Mouse (Mus musculus): ENCODE results near the gene Cda. TPM values are rescaled to one million over a fixed set of nuclear protein-coding genes. Genes with fewer than 3 reads are reported as not detected.
A peak's percentile ranks its signal among the peaks of the same experiment; 100 is the strongest.
"Not testable (repeated sequence)": the region's sequence is repeated elsewhere in the genome, so short reads cannot be mapped to it uniquely, and the experiment has no call there.

The Cda gene
- polyA plus RNA-seq, 1 experiment from 2014 or later, result 21.3 TPM

- H3K4me2 ChIP-seq, result no peak overlapping the region
- no peak overlapping the region for H3K4me3 ChIP-seq (replicated peaks)
- H3K4me1 ChIP-seq, result peaks cover 9% of the 10 kb centered on the region
- no peak overlapping the region for H3K9ac ChIP-seq
- no peak for ATAC-seq (replicated peaks; ENCODE audit: low FRiP score)
- no peak overlapping the region for H3K27ac ChIP-seq
- 26% methylated on average over 15 of the region's 15 CpGs for WGBS
- H3K27me3 ChIP-seq, result peaks cover 21% of the 10 kb centered on the region
- no peaks in the 10 kb centered on the region for H3K36me3 ChIP-seq
- H3K9me3 ChIP-seq (replicated peaks), result no peaks in the 10 kb centered on the region
These were observed 37.5 kb downstream of the Cda start for GRCm38 (mm10) chr4:138330264-138330671.

DNA sequence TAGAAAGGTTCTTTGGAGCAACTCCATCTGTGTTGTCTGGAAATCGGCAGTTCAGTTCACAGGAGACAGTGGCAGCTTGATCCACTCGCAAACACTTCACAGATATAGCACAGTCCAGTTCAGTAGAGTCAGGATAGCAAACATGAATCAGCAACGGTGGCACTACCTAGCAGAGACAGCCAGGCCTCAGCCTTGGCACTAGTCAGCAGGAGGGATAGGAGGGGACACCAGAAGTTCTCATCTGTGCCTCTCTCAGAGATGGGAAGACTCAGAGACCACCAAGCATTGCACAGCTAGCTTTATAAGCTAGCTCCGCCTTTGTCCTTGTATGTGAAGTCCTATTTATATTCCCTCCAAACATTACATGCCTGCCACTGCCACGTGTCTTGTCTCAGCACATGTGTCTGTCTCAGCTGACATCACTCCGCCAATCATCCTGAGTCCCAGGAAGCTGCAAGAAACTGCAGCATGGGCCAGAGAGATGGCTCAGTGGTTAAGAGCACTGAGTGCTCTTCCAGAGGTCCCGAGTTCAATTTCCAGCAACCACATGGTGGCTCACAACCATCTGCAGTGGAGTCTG lies 39.8 kb downstream of the Cda start:
- Histone ChIP-seq H3K9ac (0 out of 2 replicates have a peak overlapping the region, but pooled peaks have one; percentile 4), H3K4me1 (peaks cover 11% of the 10 kb centered on the region), H3K27ac (peak overlapping the region; percentile 45; the same call in 1 of the 2 replicates), H3K4me3 (replicated peaks) (peak overlapping the region; percentile 37), H3K4me2 (peak overlapping the region; percentile 51), H3K9me3 (replicated peaks) (no peaks in the 10 kb centered on the region), H3K27me3 (peaks cover 21% of the 10 kb centered on the region), H3K36me3 (no peaks in the 10 kb centered on the region)
- ATAC-seq (replicated peaks; ENCODE audit: low FRiP score), result no peak
- WGBS, result 74% methylated on average over 7 of the region's 7 CpGs

DNA sequence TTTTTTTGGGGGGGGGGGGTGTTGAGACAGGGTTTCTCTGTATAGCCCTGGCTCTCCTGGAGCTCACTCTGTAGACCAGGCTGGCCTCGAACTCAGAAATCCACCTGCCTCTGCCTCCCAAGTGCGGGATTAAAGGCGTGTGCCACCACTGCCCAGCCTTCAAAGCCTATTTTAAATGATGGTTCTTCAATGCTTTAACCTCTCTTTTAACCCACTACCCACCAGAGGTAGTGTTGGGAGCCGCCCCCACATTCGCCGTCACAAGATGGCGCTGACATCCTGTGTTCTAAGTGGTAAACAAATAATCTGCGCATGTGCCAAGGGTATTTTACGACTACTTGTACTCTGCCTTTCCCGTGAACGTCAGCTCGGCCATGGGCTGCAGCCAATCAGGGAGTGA lies 40.6 kb downstream of the Cda start:
- H3K27ac ChIP-seq, result peak overlapping the region; percentile 97
- H3K36me3 ChIP-seq; H3K4me3 ChIP-seq (replicated peaks); ATAC-seq (replicated peaks; ENCODE audit: low FRiP score); H3K9ac ChIP-seq; H3K9me3 ChIP-seq (replicated peaks): not testable (repeated sequence)
- 69% methylated on average over 8 of the region's 12 CpGs for WGBS
- H3K4me1 ChIP-seq, result peaks cover 11% of the 10 kb centered on the region
- peak overlapping the region; percentile 25; the same call in 1 of the 2 replicates for H3K4me2 ChIP-seq
- peaks cover 21% of the 10 kb centered on the region for H3K27me3 ChIP-seq

DNA sequence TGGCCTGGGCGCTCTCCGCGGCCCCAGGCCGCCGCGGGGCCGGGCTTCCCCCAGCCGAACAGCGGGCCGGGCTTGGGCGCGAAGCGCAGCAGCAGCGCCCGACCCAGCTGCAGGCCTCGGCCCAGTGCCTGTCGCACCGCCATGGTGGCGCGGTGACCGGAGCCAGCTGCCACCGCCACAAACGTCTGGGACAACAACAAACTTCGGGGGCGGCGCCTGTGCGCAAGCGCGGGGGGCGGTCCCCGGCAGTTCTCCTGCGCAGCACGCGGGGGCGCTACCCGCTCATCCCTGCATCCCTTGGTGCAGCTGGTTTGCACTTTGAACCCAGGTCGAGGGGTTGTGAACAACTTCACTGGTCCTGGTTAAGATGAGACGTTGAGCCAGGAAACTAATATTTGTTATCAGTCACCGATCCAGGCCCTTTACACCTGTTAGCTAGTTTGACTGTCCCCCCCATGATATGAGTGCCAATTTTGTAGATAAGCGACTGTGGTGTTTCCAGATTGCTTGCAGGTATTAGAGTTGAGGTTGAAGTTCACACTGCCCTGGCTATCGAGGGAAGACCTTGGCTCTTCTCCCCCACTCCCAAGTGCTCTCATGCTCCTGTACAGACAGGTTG lies 41.6 kb downstream of the Cda start, which contains the start of gene Pink1:
Pink1 (minus strand) TSS at position 231 of the 619 bp plus-strand sequence.
- H3K4me3 ChIP-seq (replicated peaks), result peak within 1 kb of the TSS; percentile 90
- no peaks in the 10 kb centered on the region for H3K36me3 ChIP-seq
- no peaks in the 10 kb centered on the region for H3K9me3 ChIP-seq (replicated peaks)
- peaks cover 15% of the 10 kb centered on the region for H3K27me3 ChIP-seq
- H3K4me1 ChIP-seq, result peaks cover 11% of the 10 kb centered on the region
- peak within 1 kb of the TSS; percentile 78 for H3K4me2 ChIP-seq
- peak; percentile 80 for ATAC-seq (replicated peaks; ENCODE audit: low FRiP score)
- 3% methylated on average over 40 of the region's 41 CpGs for WGBS
- peak within 1 kb of the TSS; percentile 97 for H3K27ac ChIP-seq
- peak within 1 kb of the TSS; percentile 83 for H3K9ac ChIP-seq

- peak overlapping the region; percentile 90 for H3K4me3 ChIP-seq (replicated peaks)
- H3K9me3 ChIP-seq (replicated peaks), result no peaks in the 10 kb centered on the region
- H3K36me3 ChIP-seq, result no peaks in the 10 kb centered on the region
- H3K27ac ChIP-seq, result peak overlapping the region; percentile 97
- peak; percentile 94 for ATAC-seq (replicated peaks; ENCODE audit: low FRiP score)
- H3K27me3 ChIP-seq, result peaks cover 9% of the 10 kb centered on the region
- H3K9ac ChIP-seq, result peak overlapping the region; percentile 83
- peaks cover 11% of the 10 kb centered on the region for H3K4me1 ChIP-seq
- H3K4me2 ChIP-seq, result peak overlapping the region; percentile 78
- WGBS, result 0% methylated on average over 38 of the region's 45 CpGs
These were observed 42.2 kb downstream of the Cda start for GRCm38 (mm10) chr4:138325466-138326076.

DNA sequence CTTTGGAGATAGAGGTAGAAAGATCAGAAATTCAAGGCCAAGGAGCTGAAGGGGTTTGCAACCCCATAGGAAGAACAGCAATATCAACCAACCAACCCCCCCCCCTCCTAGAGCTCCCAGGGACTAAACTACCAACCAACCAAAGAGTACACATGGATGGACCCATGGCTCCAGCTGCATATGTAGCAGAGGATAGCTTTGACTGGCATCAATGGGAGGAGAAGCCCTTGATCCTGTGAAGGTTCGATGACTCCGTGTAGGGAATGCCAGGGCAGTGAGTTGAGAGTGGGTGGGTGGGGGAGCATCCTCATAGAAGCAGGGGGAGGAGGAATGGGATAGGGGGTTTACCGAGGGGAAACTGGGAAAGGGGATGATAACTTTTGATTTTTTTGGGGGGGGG lies 43.3 kb downstream of the Cda start:
- Histone ChIP-seq H3K4me2 (no peak overlapping the region), H3K4me3 (replicated peaks) (no peak overlapping the region), H3K27me3 (0 out of 2 replicates have a peak, but pooled peaks cover under 1% of the 10 kb centered on the region), H3K9ac (no peak overlapping the region), H3K9me3 (replicated peaks) (no peaks in the 10 kb centered on the region), H3K27ac (no peak overlapping the region), H3K36me3 (no peaks in the 10 kb centered on the region), H3K4me1 (peaks cover 11% of the 10 kb centered on the region)
- WGBS, result 96% methylated on average over 3 of the region's 3 CpGs
- no peak for ATAC-seq (replicated peaks; ENCODE audit: low FRiP score)

DNA sequence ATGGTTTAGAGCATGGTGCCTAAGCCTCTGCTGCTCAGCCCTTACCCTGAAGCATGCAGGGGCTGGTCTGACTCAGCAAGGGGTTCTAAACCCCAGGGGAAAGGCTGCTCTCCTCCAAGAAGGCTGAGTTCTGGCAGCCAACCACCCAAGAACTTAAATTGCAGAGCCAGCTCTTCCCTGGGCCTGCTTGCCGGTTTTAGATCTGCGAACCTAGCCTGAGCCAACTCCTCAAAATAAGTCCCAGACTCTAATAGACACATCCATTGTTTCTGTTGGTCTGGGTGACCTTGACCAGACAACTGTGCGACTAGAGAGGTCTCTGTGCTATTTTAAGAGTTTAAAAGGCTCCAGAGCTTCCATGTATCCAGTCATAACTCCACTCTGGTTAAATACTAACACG lies 44.0 kb downstream of the Cda start:
- H3K4me3 ChIP-seq (replicated peaks), result no peak overlapping the region
- ATAC-seq (replicated peaks; ENCODE audit: low FRiP score), result no peak
- H3K4me2 ChIP-seq, result no peak overlapping the region
- no peak overlapping the region for H3K9ac ChIP-seq
- H3K27ac ChIP-seq, result no peak overlapping the region
- no peaks in the 10 kb centered on the region for H3K9me3 ChIP-seq (replicated peaks)
- peaks cover 11% of the 10 kb centered on the region for H3K4me1 ChIP-seq
- H3K36me3 ChIP-seq, result no peaks in the 10 kb centered on the region
- 72% methylated on average over 4 of the region's 4 CpGs for WGBS
- H3K27me3 ChIP-seq, result no peaks in the 10 kb centered on the region

DNA sequence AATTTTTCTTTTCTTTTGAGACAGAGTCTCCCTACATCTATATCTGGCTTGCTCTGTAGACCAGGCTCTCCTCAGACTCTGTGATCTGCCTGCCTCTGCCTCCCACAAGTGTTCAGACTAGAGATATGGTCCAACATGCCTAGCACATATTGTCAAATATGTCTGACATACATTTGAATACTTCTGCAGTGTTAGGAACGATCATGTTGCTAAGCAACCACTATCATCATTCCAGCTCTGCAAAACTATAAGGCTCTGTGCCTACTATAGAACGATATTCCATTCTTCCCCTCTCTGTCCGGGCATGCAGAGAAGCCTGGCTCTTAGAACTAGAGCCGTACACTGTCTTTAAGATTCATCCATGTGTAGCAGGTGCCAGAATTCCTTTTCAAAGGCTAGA lies 45.1 kb downstream of the Cda start:
- no peaks in the 10 kb centered on the region for H3K9me3 ChIP-seq (replicated peaks)
- peaks cover 11% of the 10 kb centered on the region for H3K4me1 ChIP-seq
- H3K27ac ChIP-seq, result no peak overlapping the region
- peaks cover 2% of the 10 kb centered on the region; the same call in 1 of the 2 replicates for H3K36me3 ChIP-seq
- no peak overlapping the region for H3K9ac ChIP-seq
- no peak overlapping the region for H3K4me2 ChIP-seq
- H3K4me3 ChIP-seq (replicated peaks), result no peak overlapping the region
- no peak for ATAC-seq (replicated peaks; ENCODE audit: low FRiP score)
- H3K27me3 ChIP-seq, result no peaks in the 10 kb centered on the region
- 76% methylated on average over 4 of the region's 4 CpGs for WGBS

- peaks cover 9% of the 10 kb centered on the region for H3K4me1 ChIP-seq
- ATAC-seq (replicated peaks; ENCODE audit: low FRiP score), result no peak
- 81% methylated on average over 7 of the region's 7 CpGs for WGBS
- H3K9ac ChIP-seq, result no peak overlapping the region
- no peak overlapping the region for H3K4me2 ChIP-seq
- peaks cover 14% of the 10 kb centered on the region for H3K36me3 ChIP-seq
- no peak overlapping the region for H3K4me3 ChIP-seq (replicated peaks)
- H3K27me3 ChIP-seq, result no peaks in the 10 kb centered on the region
- H3K27ac ChIP-seq, result no peak overlapping the region
- H3K9me3 ChIP-seq (replicated peaks), result no peaks in the 10 kb centered on the region
These were observed 46.3 kb downstream of the Cda start for GRCm38 (mm10) chr4:138321488-138321887.

- Histone ChIP-seq H3K4me3 (replicated peaks) (no peak overlapping the region), H3K27ac (no peak overlapping the region), H3K4me1 (0 out of 2 replicates have a peak, but pooled peaks cover 4% of the 10 kb centered on the region), H3K36me3 (peaks cover 18% of the 10 kb centered on the region), H3K9me3 (replicated peaks) (no peaks in the 10 kb centered on the region), H3K4me2 (no peak overlapping the region), H3K27me3 (no peaks in the 10 kb centered on the region), H3K9ac (no peak overlapping the region)
- ATAC-seq (replicated peaks; ENCODE audit: low FRiP score), result no peak
- WGBS, result 79% methylated on average over 11 of the region's 11 CpGs
These were observed 47.1 kb downstream of the Cda start for GRCm38 (mm10) chr4:138320711-138321110.

GRCm38 (mm10) chr4:138319508-138319907 lies 48.3 kb downstream of the Cda start:
- no peaks in the 10 kb centered on the region for H3K27me3 ChIP-seq
- no peaks in the 10 kb centered on the region for H3K9me3 ChIP-seq (replicated peaks)
- H3K9ac ChIP-seq, result no peak overlapping the region
- peaks cover 27% of the 10 kb centered on the region for H3K36me3 ChIP-seq
- H3K4me2 ChIP-seq, result no peak overlapping the region
- 33% methylated on average over 10 of the region's 10 CpGs for WGBS
- no peak overlapping the region for H3K27ac ChIP-seq
- H3K4me3 ChIP-seq (replicated peaks), result no peak overlapping the region
- peak; percentile 53 for ATAC-seq (replicated peaks; ENCODE audit: low FRiP score)
- no peaks in the 10 kb centered on the region for H3K4me1 ChIP-seq

- H3K4me1 ChIP-seq, result no peaks in the 10 kb centered on the region
- H3K9ac ChIP-seq, result no peak overlapping the region
- 55% methylated on average over 6 of the region's 6 CpGs for WGBS
- H3K9me3 ChIP-seq (replicated peaks), result no peaks in the 10 kb centered on the region
- H3K27ac ChIP-seq, result no peak overlapping the region
- 0 out of 2 replicates have a peak, but pooled peaks have one; percentile 37 for ATAC-seq (replicated peaks; ENCODE audit: low FRiP score)
- H3K4me2 ChIP-seq, result no peak overlapping the region
- no peaks in the 10 kb centered on the region for H3K27me3 ChIP-seq
- H3K36me3 ChIP-seq, result peaks cover 35% of the 10 kb centered on the region
- H3K4me3 ChIP-seq (replicated peaks), result no peak overlapping the region
These were observed 49.1 kb downstream of the Cda start for GRCm38 (mm10) chr4:138318509-138319266.

Data from kidney, embryonic 15.5 days (tissue).